Mouse (Mus musculus) Patski (cell line): Measurements from ENCODE around the gene Dnajb12. TPM values are rescaled to one million over a fixed set of nuclear protein-coding genes. Genes with fewer than 3 reads are reported as not detected.

Experiments
- ATAC-seq: fragments of 100-300 bp; one replicate; pipeline ENCODE4 v1.8.0; 2021
- CTCF ChIA-PET: fragments of 350-600 bp; sonication (Branson Sonifier 250); formaldehyde crosslinking; loops from one replicate; lab custom pipeline; 2022; ENCODE audit warnings: inconsistent platforms; lab: Charles Lee
- POLR2A ChIA-PET: fragments of 350-600 bp; sonication (Branson Sonifier 250); formaldehyde crosslinking; loops from one replicate; lab custom pipeline; 2022; ENCODE audit warnings: antibody characterized with exemption, inconsistent platforms; lab: Charles Lee
- DNase-seq: peaks from one replicate; pipeline ENCODE4 v3.0.0-alpha.2; 2011; ENCODE audit warnings: low read depth, low spot score
- H3K27me3 ChIP-seq: fragments of 371-371 bp; one replicate; pipeline ENCODE4 v1.5.1; 2021
- CTCF ChIP-seq: fragments of 100-300 bp; IDR thresholded peaks from one replicate; pipeline ENCODE4 v1.5.1; 2021
- in situ Hi-C: fragments of 300-500 bp; cut with MboI; formaldehyde crosslinking; loops from 3 replicates; pipeline ENCODE4 v1.11.1; 2018; ENCODE audit warnings: low pct_unique_long_range_greater_than_20kb, mixed read lengths
- polyA plus RNA-seq: library from polyadenylated mRNA; unstranded; gene quantifications from one replicate; pipeline ENCODE4 v1.2.3, GENCODE M21; 2021

The Dnajb12 gene
- polyA plus RNA-seq, 1 experiment from 2014 or later = 54.0 TPM

DNA sequence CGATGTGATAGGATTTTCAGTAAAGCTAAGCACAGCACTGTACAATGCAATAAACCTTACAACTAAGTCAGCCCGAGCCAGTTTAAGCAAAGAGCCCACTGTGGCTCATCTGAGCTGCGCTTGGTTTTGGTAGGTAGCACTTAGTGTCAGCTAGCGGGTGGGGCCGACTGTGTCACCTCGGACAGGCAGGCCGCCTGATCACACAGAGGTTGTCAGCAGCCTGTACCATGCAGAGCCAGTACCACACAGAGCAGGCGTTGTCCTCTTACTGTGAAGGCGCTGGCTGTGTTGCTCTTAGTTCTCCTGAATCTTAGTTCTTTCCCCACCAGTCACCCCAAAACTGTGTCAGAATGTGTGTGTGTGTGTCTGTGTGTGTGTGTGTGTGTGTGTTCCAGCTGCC is 30.4 kb upstream of the Dnajb12 start:
- DNase-seq = no peak
- ChIA-PET POLR2A (no interaction called here), CTCF (interaction anchor here (1.1 kb wide), 1 partner anchor 16 kb away, joined by 5 read pairs; no protein-coding TSS in a partner anchor)
- H3K27me3 ChIP-seq = no peaks in the 10 kb centered on the region
- no peak for TF ChIP-seq CTCF
- in situ Hi-C loops = no loop called here
- no peak for ATAC-seq

DNA sequence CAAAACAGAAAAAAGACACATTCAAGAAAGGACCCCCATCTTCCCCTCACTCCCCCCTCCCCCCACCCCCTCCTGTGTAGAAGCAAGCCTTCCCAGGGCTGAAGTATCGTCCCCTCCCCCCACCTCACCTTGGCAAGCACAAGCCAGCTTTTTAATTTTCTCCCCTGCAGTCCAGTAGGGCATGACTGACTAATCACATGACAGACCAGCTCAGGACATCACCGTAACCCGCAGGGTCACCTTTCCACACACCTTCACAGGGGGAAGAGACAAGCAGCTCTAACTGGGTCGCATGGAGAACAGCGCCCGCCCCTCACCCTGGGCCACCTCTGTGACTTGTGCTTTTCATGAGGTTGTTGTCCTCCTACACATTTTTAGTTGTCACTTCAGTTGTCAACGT is 30.0 kb upstream of the Dnajb12 start:
- in situ Hi-C loops = no loop called here
- POLR2A ChIA-PET = no interaction called here
- CTCF ChIA-PET = interaction anchor here (1.1 kb wide), 1 partner anchor 15 kb away, joined by 5 read pairs; no protein-coding TSS in a partner anchor
- TF ChIP-seq CTCF = no peak
- no peak for DNase-seq
- no peak for ATAC-seq
- no peaks in the 10 kb centered on the region for H3K27me3 ChIP-seq

DNA sequence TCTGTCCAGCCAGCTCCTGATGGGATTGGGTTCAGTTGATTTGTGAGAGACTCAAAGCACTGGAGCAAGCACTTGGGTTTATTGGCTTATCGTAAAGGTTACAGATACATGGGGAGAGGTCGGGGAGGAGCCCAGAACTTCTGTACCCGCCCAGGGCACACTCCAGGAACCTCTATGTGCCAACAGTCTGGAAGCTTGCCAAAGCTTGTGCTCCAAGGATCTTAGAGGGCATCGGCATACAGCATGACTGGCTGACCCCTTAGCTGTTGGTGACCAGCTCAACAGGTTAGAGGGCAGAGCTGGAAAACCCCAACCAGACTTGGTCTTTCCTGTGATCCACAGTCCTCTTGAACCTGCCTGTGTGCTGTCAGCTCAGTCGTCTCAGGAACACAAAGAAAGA is 22.2 kb upstream of the Dnajb12 start:
- ATAC-seq (no peak), DNase-seq (no peak)
- in situ Hi-C loops = no loop called here
- no peak for TF ChIP-seq CTCF
- POLR2A ChIA-PET = no interaction called here
- H3K27me3 ChIP-seq = no peaks in the 10 kb centered on the region
- CTCF ChIA-PET = no interaction called here

DNA sequence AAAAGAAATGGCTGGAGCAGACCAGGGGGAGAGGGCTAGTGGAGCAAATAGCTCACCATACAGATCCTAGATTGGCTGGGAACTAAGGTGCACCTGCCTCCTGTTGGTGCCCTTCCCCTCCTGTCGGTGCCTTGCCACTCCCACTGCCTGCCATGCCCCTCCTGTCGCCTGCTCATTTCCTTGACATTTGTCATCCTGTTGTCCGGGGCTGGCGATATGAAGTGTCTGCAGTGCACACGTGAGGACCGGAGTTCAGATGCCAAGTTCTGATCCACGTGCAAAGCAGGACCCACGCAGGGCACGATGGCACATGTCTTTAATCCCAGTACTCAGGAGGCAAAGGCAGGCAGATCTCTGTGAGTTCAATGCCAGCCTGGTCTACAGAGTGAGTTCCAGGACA is 18.7 kb upstream of the Dnajb12 start:
- DNase-seq = no peak
- ATAC-seq = no peak
- no peak for TF ChIP-seq CTCF
- in situ Hi-C loops = loop anchor here (10.0 kb wide), 2 partner anchors 556 to 696 kb away; no protein-coding TSS in a partner anchor
- no peaks in the 10 kb centered on the region for H3K27me3 ChIP-seq
- POLR2A ChIA-PET = no interaction called here
- CTCF ChIA-PET = no interaction called here

- DNase-seq = no peak
- ATAC-seq = no peak
- ChIA-PET POLR2A (no interaction called here), CTCF (no interaction called here)
- no peak for TF ChIP-seq CTCF
- no peaks in the 10 kb centered on the region for H3K27me3 ChIP-seq
- in situ Hi-C loops = loop anchor here (10.0 kb wide), 2 partner anchors 556 to 696 kb away; no protein-coding TSS in a partner anchor
Measured at GRCm38 (mm10) chr10:59861201-59861600, 18.2 kb upstream of the Dnajb12 start.

DNA sequence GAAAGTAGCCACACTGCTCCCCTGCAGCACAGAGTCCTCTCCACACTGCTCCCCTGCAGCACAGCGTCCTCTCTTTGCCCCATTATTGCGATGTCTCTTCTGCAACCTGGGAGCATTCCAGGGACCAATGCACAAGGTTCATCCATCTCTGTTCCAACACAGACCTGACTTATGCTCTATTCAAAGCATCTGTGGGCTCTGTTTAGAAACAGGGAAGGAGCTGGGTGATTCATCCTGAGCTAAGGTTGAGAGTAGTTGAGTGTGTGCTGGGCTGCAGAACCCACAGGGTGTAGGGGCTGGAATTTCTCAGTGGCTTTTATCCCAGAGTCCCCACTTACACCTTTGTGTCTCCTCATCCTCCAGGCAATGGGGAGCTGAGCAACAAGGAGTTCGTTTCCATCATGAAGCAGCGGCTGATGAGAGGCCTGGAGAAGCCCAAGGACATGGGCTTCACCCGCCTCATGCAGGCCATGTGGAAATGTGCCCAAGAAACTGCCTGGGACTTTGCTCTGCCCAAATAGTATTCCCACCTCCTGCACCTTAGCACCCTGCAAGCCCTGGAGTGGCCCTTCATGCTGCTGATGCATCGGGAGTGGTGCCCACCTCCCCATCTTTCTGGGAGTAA is 16.4 kb upstream of the Dnajb12 start:
- POLR2A ChIA-PET = no interaction called here
- DNase-seq = no peak

DNA sequence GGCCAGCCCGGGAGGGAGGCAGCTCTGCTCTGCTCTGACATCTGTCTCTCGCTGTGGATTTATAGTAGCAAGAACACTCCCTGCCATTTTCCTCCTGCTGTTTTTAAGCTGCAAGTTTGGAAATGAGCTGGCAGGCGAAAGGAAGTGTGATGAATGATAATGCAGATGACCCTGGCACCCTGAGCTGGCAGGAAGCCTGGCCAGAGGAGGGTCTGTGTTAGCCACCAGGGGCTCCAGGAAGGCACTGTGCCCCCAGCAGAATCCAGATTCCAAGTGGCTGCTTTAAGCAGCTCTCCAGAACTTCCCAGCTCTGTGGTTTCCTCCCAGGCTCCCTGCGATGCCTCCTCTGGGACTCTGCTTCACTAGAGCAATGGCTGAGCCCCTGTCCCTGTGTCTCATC is 15.7 kb upstream of the Dnajb12 start:
- no peak for TF ChIP-seq CTCF
- ATAC-seq (no peak), DNase-seq (no peak)
- H3K27me3 ChIP-seq = no peaks in the 10 kb centered on the region
- ChIA-PET CTCF (interaction anchor here (1.7 to 1.9 kb wide), 3 partner anchors 15 to 413 kb away, joined by 3 to 5 read pairs (median 4); no protein-coding TSS in a partner anchor), POLR2A (no interaction called here)
- in situ Hi-C loops = loop anchor here (10.0 kb wide), 2 partner anchors 559 to 699 kb away; no protein-coding TSS in a partner anchor

More for the DNA sequence above, 16.4 kb upstream of the Dnajb12 start:
- no peak for TF ChIP-seq CTCF
- no peaks in the 10 kb centered on the region for H3K27me3 ChIP-seq
- in situ Hi-C loops = loop anchor here (10.0 kb wide), 2 partner anchors 558 to 698 kb away; no protein-coding TSS in a partner anchor
- no peak for ATAC-seq
- CTCF ChIA-PET = interaction anchor here (1.9 kb wide), 1 partner anchor 16 kb away, joined by 4 read pairs; no protein-coding TSS in a partner anchor

DNA sequence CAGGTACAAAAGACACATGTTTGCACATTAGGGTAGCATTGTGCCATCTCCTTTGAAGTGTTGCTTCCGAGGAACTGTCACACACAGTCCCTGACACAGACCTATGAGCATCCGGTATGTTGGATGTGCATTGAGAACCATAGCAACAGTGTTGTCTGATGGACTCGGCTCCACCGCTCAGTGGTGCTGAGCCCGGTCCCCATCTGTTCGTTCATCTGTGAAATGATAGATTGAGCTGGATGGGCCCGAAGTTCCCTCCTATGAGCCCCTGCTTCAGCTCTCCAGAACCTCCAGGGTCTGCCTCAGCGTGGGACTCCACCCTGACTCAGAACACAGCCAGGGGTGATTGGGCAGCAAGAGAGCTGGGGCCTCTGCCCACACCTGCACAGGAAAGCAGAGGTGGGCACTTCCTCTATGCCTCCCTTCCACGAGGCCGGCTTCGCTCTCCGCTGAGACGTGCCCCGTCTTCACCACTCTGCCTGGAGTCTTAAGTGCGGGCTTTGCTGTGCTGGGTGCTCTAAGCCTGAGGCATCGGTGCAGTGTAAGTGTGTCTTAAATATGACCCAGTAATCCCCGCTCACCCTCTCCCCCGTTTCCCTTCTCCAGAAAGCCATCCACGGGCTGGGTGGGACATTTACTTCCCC is 15.0 kb upstream of the Dnajb12 start:
- no peak for ATAC-seq
- ChIA-PET POLR2A (interaction anchor here (0.7 kb wide), 1 partner anchor 462 kb away, joined by 6 read pairs; no protein-coding TSS in a partner anchor), CTCF (interaction anchor here (0.8 to 1.9 kb wide), 6 partner anchors 16 to 530 kb away, joined by 3 to 5 read pairs (median 4); partner anchors contain the start of gene Oit3)
- no peak for DNase-seq
- H3K27me3 ChIP-seq = no peaks in the 10 kb centered on the region
- TF ChIP-seq CTCF = no peak
- in situ Hi-C loops = loop anchor here (10.0 kb wide), 2 partner anchors 560 to 700 kb away; no protein-coding TSS in a partner anchor

GRCm38 (mm10) chr10:59864884-59865726 is 14.3 kb upstream of the Dnajb12 start:
- H3K27me3 ChIP-seq = no peaks in the 10 kb centered on the region
- ATAC-seq (peak; percentile 76), DNase-seq (peak; percentile 17)
- in situ Hi-C loops = loop anchor here (10.0 kb wide), 2 partner anchors 560 to 700 kb away; no protein-coding TSS in a partner anchor
- ChIA-PET POLR2A (interaction anchor here (0.5 to 0.7 kb wide), 2 partner anchors 429 to 462 kb away, joined by 3 to 6 read pairs; no protein-coding TSS in a partner anchor), CTCF (interaction anchor here (0.8 to 1.9 kb wide), 7 partner anchors 16 to 530 kb away, joined by 3 to 5 read pairs (median 3); partner anchors contain the start of gene Oit3)
- no peak for TF ChIP-seq CTCF

- DNase-seq (no peak), ATAC-seq (no peak)
- H3K27me3 ChIP-seq = no peaks in the 10 kb centered on the region
- in situ Hi-C loops = loop anchor here (10.0 kb wide), 2 partner anchors 563 to 703 kb away; no protein-coding TSS in a partner anchor
- CTCF ChIA-PET = no interaction called here
- POLR2A ChIA-PET = no interaction called here
- no peak for TF ChIP-seq CTCF
Measured at GRCm38 (mm10) chr10:59868266-59868665, 11.1 kb upstream of the Dnajb12 start.
